Mouse (Mus musculus): ENCODE results near the gene Pigu. TPM values are rescaled to one million over a fixed set of nuclear protein-coding genes. Genes with fewer than 3 reads are reported as not detected.

The Pigu gene
- total and polyA plus RNA-seq, 3 experiments = 30.1 to 59.0 TPM; not detected in 1

DNA sequence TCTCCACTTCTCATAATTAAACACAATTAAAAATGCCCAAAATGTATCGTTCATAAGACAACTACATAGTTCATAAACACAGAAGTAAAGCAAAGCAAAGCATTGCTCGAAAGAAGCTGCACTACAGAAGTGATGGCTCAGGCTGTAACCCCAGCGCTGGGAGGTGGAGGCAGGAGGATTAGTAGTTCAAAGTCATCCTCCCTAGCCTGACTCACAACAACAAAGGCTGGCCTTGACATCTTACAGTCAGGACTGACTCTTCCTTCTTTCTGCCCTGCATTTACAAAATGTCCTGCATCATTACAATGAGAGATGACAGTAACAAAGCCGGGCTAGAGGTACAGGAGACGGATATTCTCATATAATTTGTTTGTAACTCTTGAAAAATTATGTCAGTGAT lies 29.3 kb downstream of the Pigu start:
- no peaks in the 10 kb centered on the region for H3K27me3 ChIP-seq (ENCODE audit: control insufficient read depth in 1 of 2, insufficient read depth in 2 of 2, low read length in 2 of 2)
- no peak overlapping the region for H3K27ac ChIP-seq (ENCODE audit: control insufficient read depth, low read depth, low read length)
- no peak overlapping the region for H3K4me3 ChIP-seq (ENCODE audit: control insufficient read depth in 1 of 2, insufficient read depth in 1 of 2, low read depth in 2 of 2, low read length in 2 of 2)
- TF ChIP-seq MYB (IDR thresholded peaks at IDR 0.05; ENCODE audit: low read depth, low read length) (no peak), RCOR1 (IDR thresholded peaks at IDR 0.05; ENCODE audit: low read depth, low read length) (no peak), MAX (IDR thresholded peaks at IDR 0.05; ENCODE audit: low read length) (no peak), POLR2AphosphoS5 (IDR thresholded peaks at IDR 0.05; ENCODE audit: borderline replicate concordance, low read depth, low read length) (no peak), MYC (IDR thresholded peaks at IDR 0.05; ENCODE audit: low read depth, low read length) (no peak), SMC3 (IDR thresholded peaks at IDR 0.05; ENCODE audit: low read depth, low read length) (no peak), ELF1 (IDR thresholded peaks at IDR 0.05; ENCODE audit: low read depth, low read length) (no peak), MAZ (IDR thresholded peaks at IDR 0.05; ENCODE audit: low read depth, low read length) (no peak), E2F4 (IDR thresholded peaks at IDR 0.05; ENCODE audit: borderline replicate concordance, low read depth, low read length) (no peak), UBTF (IDR thresholded peaks at IDR 0.05; ENCODE audit: borderline replicate concordance, insufficient read depth, low read depth, low read length) (no peak), ZC3H11A (IDR thresholded peaks at IDR 0.05; ENCODE audit: low read depth, low read length) (no peak), HCFC1 (IDR thresholded peaks at IDR 0.05; ENCODE audit: low read depth, low read length) (no peak), ZMIZ1 (IDR thresholded peaks at IDR 0.05; ENCODE audit: low read depth, low read length) (no peak), TBP (IDR thresholded peaks at IDR 0.05; ENCODE audit: low read depth, low read length) (no peak), GATA1 (IDR thresholded peaks at IDR 0.05; ENCODE audit: low read depth, low read length) (no peak), ZKSCAN1 (IDR thresholded peaks at IDR 0.05; ENCODE audit: low read depth, low read length) (no peak)
- no peaks in the 10 kb centered on the region for H3K79me2 ChIP-seq (ENCODE audit: control insufficient read depth, insufficient read depth, low read length, poor library complexity)
- H3K36me3 ChIP-seq (ENCODE audit: control insufficient read depth in 1 of 2, insufficient read depth in 2 of 2, low read length in 2 of 2) = peaks cover 0 to 6% of the 10 kb centered on the region in 2 experiments; a peak in 2 of 4 replicates
- no peak for DNase-seq (ENCODE audit: low read depth, low spot score)
- H3K4me1 ChIP-seq (ENCODE audit: control insufficient read depth in 1 of 2, insufficient read depth in 2 of 2, low read length in 2 of 2) = no peaks in the 10 kb centered on the region
- no peak overlapping the region for H3K9ac ChIP-seq (ENCODE audit: control insufficient read depth, low read depth, low read length, poor library complexity, severe bottlenecking)
- no peaks in the 10 kb centered on the region for H3K9me3 ChIP-seq (replicated peaks; ENCODE audit: insufficient read depth, low read length)

DNA sequence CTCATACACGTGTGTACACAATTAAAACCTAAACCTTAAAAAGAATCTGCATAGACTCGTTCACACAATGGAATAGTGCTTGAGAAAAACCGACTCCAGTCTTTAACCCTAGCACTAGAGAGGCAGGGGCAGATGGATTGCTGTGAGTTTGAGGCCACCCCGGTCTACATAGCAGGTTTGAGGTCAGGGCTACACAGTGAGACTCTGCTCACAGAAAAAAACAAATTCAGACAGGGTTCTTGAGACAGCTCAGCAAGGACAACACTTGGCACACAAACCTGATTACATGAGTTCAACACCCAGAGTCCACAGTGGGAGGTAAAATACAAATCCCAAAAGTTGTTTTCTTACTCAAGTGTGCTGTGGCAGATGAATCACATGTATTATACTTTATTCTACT lies 31.2 kb downstream of the Pigu start:
- H3K4me3 ChIP-seq (ENCODE audit: control insufficient read depth in 1 of 2, insufficient read depth in 1 of 2, low read depth in 2 of 2, low read length in 2 of 2) = no peak overlapping the region
- H3K9ac ChIP-seq (ENCODE audit: control insufficient read depth, low read depth, low read length, poor library complexity, severe bottlenecking) = no peak overlapping the region
- TF ChIP-seq MYB (IDR thresholded peaks at IDR 0.05; ENCODE audit: low read depth, low read length) (no peak), USF2 (IDR thresholded peaks at IDR 0.05; ENCODE audit: borderline replicate concordance in 1 of 2, insufficient read depth in 1 of 2, low read depth in 1 of 2, low read length in 2 of 2) (no peak), ZKSCAN1 (IDR thresholded peaks at IDR 0.05; ENCODE audit: low read depth, low read length) (no peak), NELFE (IDR thresholded peaks at IDR 0.05; ENCODE audit: low read depth, low read length) (no peak), HCFC1 (IDR thresholded peaks at IDR 0.05; ENCODE audit: low read depth, low read length) (no peak), NRF1 (IDR thresholded peaks at IDR 0.05; ENCODE audit: insufficient read depth, low read depth, low read length, poor library complexity, severe bottlenecking) (no peak), TAL1 (IDR thresholded peaks at IDR 0.05; ENCODE audit: low read length) (no peak), KAT2A (conservative IDR thresholded peaks at IDR 0.05; ENCODE audit: low read depth, low read length) (no peak), RAD21 (IDR thresholded peaks at IDR 0.05; ENCODE audit: low read depth, low read length) (no peak), ZMIZ1 (IDR thresholded peaks at IDR 0.05; ENCODE audit: low read depth, low read length) (no peak)
- H3K27ac ChIP-seq (ENCODE audit: control insufficient read depth, low read depth, low read length) = no peak overlapping the region
- H3K36me3 ChIP-seq (ENCODE audit: control insufficient read depth in 1 of 2, insufficient read depth in 2 of 2, low read length in 2 of 2) = peaks cover 0 to 6% of the 10 kb centered on the region in 2 experiments; a peak in 2 of 4 replicates
- no peak for DNase-seq (ENCODE audit: low read depth, low spot score)
- no peaks in the 10 kb centered on the region for H3K9me3 ChIP-seq (replicated peaks; ENCODE audit: insufficient read depth, low read length)
- H3K79me2 ChIP-seq (ENCODE audit: control insufficient read depth, insufficient read depth, low read length, poor library complexity) = no peaks in the 10 kb centered on the region
- no peaks in the 10 kb centered on the region for H3K4me1 ChIP-seq (ENCODE audit: control insufficient read depth in 1 of 2, insufficient read depth in 2 of 2, low read length in 2 of 2)
- no peaks in the 10 kb centered on the region for H3K27me3 ChIP-seq (ENCODE audit: control insufficient read depth in 1 of 2, insufficient read depth in 2 of 2, low read length in 2 of 2)

All from MEL (cell line).